Mouse (Mus musculus) cerebellum, adult 2 months (tissue): ENCODE results near the gene B4galt7.

ENCODE experiments used
- CTCF ChIP-seq: fragments of 200-500 bp; IDR thresholded peaks from 2 replicates; pipeline ENCODE4 v1.5.1; 2011; ENCODE audit warnings: low read depth, mild to moderate bottlenecking, control low read depth, low read length, moderate library complexity, borderline replicate concordance; ENCODE audit not compliant: insufficient read depth
- POLR2A ChIP-seq: fragments of 200-500 bp; IDR thresholded peaks from 2 replicates; pipeline ENCODE4 v1.6.1; 2011; ENCODE audit warnings: low read length, control low read depth, borderline replicate concordance; ENCODE audit not compliant: insufficient read depth

DNA sequence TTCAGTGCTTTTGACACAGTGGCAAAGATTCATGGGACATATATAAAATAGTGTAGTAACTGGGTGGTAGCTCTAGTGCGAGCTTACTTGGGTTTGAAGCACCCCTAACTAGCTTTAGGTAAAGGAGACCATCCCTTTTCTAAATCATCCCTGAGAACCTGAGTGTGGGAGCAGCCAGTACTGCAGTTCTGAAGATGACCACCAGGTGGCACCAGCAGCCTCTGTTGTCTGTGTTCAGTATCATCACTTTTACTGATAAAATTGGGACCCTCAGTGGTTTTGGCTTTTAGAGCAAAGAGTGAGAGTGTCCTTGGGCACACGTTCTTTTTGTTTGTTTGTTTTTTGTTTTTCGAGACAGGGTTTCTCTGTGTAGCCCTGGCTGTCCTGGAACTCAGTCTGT lies 1.9 kb downstream of the B4galt7 start:
- no peak for TF ChIP-seq POLR2A
- peak; percentile 85 for TF ChIP-seq CTCF
